Mouse (Mus musculus) embryonic facial prominence, embryonic 14.5 days (tissue): ENCODE measurements around the gene Slc44a4. TPM values are rescaled to one million over a fixed set of nuclear protein-coding genes. Genes with fewer than 3 reads are reported as not detected.

Experiments used
- ATAC-seq: fragments of 200-750 bp; cut with Nextera tagmentation; 2 replicates; pipeline ENCODE4 v1.8.0; 2017; ENCODE audit warnings: low read depth, moderate number of reproducible peaks, moderate TSS enrichment
- DNase-seq: peaks from one replicate; pipeline ENCODE4 v3.0.0-alpha.2; 2015; ENCODE audit warnings: low spot score
- H3K27ac ChIP-seq: fragments of 300-500 bp; sonication (generic); replicated peaks from 2 replicates; pipeline ENCODE4 v1.5.1; 2014; ENCODE audit warnings: low read depth, mild to moderate bottlenecking, low read length, moderate library complexity
- H3K27me3 ChIP-seq: fragments of 300-500 bp; sonication (generic); replicated peaks from 2 replicates; pipeline ENCODE4 v1.6.1; 2014; ENCODE audit warnings: low read length; ENCODE audit not compliant: control insufficient read depth, insufficient read depth
- H3K36me3 ChIP-seq: fragments of 300-500 bp; sonication (generic); 2 replicates; pipeline ENCODE4 v1.6.1; 2014; ENCODE audit warnings: low read length, mixed read lengths; ENCODE audit not compliant: control insufficient read depth, insufficient read depth
- H3K4me1 ChIP-seq: fragments of 300-500 bp; sonication (generic); 2 replicates; pipeline ENCODE4 v1.6.1; 2014; ENCODE audit warnings: antibody characterized with exemption, low read length; ENCODE audit not compliant: control insufficient read depth, insufficient read depth
- H3K4me2 ChIP-seq: fragments of 300-500 bp; sonication (generic); 2 replicates; pipeline ENCODE4 v1.6.1; 2014; ENCODE audit warnings: low read depth, mild to moderate bottlenecking, low read length, moderate library complexity, mixed read lengths
- H3K4me3 ChIP-seq: fragments of 300-500 bp; sonication (generic); 2 replicates; pipeline ENCODE4 v1.5.1; 2014; ENCODE audit warnings: low read depth, mild to moderate bottlenecking, low read length
- H3K9ac ChIP-seq: fragments of 300-500 bp; sonication (generic); 2 replicates; pipeline ENCODE4 v1.6.1; 2014; ENCODE audit warnings: low read depth, mild to moderate bottlenecking, low read length, moderate library complexity, mixed read lengths
- H3K9me3 ChIP-seq: fragments of 300-500 bp; sonication (generic); 2 replicates; pipeline ENCODE4 v1.6.1; 2016; ENCODE audit warnings: low read length; ENCODE audit not compliant: control insufficient read depth
- WGBS: fragments of 180-500 bp; shearing (Covaris S2); extraction: QIAGEN DNeasy Blood & Tissue Kit; methylation state at CpG from one replicate; pipeline ENCODE4 v1.1.7; 2014; 5-methylcytosine and 5-hydroxymethylcytosine counted together
- polyA plus RNA-seq: library from polyadenylated mRNA; unstranded; fragments of >200 nt; fragmentation: Nextera tagmentation; extraction: Ambion mirVana; gene quantifications from 2 replicates; pipeline ENCODE4 v1.2.1, GENCODE M21; 2014

Slc44a4 gene
- polyA plus RNA-seq, 1 experiment from 2014 or later: 0.53 TPM

DNA sequence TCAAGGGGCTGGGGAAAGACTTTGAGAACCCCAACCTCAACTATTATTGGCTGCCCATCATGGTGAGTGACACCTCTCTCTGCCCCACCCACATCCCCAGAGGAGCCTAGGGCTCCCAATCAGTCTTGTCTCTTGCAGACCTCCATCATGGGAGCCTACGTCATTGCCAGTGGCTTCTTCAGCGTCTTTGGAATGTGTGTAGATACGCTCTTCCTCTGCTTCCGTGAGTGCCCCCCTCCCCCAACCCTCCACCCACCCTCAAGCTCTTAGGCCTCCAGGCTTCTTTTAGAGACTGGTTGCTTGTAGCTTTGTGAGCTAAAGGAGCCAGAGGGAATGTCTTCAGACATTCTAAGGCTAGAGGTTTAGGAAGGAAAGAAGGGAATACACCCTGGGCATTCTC lies 14.6 kb downstream of the Slc44a4 start:
- H3K4me2 ChIP-seq: no peak overlapping the region
- no peak overlapping the region for H3K9ac ChIP-seq
- WGBS: 55% methylated on average over 4 of the region's 4 CpGs
- H3K4me1 ChIP-seq: peaks cover 7% of the 10 kb centered on the region
- no peaks in the 10 kb centered on the region for H3K36me3 ChIP-seq
- H3K9me3 ChIP-seq: no peaks in the 10 kb centered on the region
- H3K4me3 ChIP-seq: no peak overlapping the region
- DNase-seq (no peak), ATAC-seq (no peak)
- no peaks in the 10 kb centered on the region for H3K27me3 ChIP-seq
- H3K27ac ChIP-seq: no peak overlapping the region

DNA sequence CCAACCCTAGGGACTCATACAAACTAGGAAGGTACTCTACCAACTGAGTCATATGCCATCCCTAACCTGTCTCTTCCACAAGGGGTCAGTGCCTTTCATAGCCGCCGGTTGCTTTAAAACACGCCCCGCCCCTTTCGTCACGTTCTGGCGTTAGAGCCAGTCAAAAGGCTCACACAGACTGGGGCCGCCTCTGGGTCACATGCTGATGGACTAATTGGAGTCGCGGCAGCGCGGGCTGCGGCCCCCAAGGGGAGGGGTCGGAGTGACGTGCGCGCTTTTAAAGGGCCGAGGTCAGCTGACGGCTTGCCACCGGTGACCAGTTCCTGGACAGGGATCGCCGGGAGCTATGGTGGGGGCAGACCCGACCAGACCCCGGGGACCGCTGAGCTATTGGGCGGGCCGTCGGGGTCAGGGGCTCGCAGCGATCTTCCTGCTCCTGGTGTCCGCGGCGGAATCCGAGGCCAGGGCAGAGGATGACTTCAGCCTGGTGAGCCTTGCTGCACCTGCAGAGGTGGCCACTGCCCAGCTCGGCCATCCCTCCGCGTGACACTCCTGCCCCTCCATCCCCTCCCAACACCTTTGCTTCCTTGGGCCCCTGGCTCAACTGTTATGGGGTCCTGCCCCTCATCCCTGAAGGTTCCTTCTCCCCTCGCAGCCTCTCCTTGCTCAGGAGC lies 16.9 kb downstream of the Slc44a4 start, which contains the start of gene Neu1:
Gene Neu1, plus strand, starts transcription at position 193 of the 674 bp plus-strand sequence.
- H3K4me2 ChIP-seq: peak within 1 kb of the TSS; percentile 72
- peaks cover 7% of the 10 kb centered on the region for H3K4me1 ChIP-seq
- no peaks in the 10 kb centered on the region for H3K9me3 ChIP-seq
- peak within 1 kb of the TSS; percentile 81 for H3K9ac ChIP-seq
- H3K27ac ChIP-seq: no peak within 1 kb of the TSS
- peaks cover 5% of the 10 kb centered on the region; the same call in 1 of the 2 replicates for H3K36me3 ChIP-seq
- peak within 1 kb of the TSS; percentile 71 for H3K4me3 ChIP-seq
- DNase-seq (peak; percentile 99), ATAC-seq (peak; percentile 98)
- no peaks in the 10 kb centered on the region for H3K27me3 ChIP-seq
- 1% methylated on average over 31 of the region's 38 CpGs for WGBS

DNA sequence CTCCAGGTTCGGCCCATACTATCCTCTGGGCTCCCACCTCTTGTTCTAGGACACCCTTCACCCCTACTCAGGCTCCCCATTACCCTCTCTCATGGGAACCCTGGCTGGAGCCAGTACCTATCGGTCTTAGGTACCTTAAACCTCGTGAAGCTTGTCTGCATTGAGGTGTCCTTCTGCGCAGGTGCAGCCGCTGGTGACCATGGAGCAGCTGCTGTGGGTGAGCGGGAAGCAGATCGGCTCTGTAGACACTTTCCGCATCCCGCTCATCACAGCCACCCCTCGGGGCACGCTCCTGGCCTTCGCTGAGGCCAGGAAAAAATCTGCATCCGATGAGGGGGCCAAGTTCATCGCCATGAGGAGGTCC lies 17.5 kb downstream of the Slc44a4 start:
- 14% methylated on average over 14 of the region's 14 CpGs for WGBS
- DNase-seq (no peak), ATAC-seq (0 out of 2 replicates have a peak, but pooled peaks have one; percentile 8)

DNA sequence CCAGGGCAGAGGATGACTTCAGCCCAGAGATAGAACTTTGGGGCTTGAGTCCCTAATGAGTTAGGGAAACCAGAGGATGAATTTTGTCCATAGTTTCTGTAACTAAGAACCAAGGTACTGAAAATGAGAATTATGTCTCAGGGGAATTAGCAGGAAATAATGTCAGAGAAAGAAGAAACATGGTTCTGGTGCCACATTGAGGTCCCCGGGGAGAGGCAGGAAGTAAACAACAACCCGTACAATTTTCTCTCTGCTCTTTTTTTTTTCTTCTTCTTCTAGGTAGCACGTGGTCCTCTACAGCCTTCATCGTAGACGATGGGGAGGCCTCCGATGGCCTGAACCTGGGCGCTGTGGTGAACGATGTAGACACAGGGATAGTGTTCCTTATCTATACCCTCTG lies 18.0 kb downstream of the Slc44a4 start:
- DNase-seq (no peak), ATAC-seq (no peak)
- Histone ChIP-seq H3K27ac (no peak overlapping the region), H3K36me3 (peaks cover 5% of the 10 kb centered on the region; the same call in 1 of the 2 replicates), H3K4me2 (peak overlapping the region; percentile 72), H3K27me3 (no peaks in the 10 kb centered on the region), H3K4me1 (peaks cover 7% of the 10 kb centered on the region), H3K9ac (peak overlapping the region; percentile 81), H3K9me3 (no peaks in the 10 kb centered on the region), H3K4me3 (peak overlapping the region; percentile 71)
- 89% methylated on average over 8 of the region's 8 CpGs for WGBS

More for the DNA sequence above, 17.5 kb downstream of the Slc44a4 start:
- Histone ChIP-seq H3K27ac (no peak overlapping the region), H3K4me1 (peaks cover 7% of the 10 kb centered on the region), H3K4me3 (peak overlapping the region; percentile 71), H3K9me3 (no peaks in the 10 kb centered on the region), H3K9ac (peak overlapping the region; percentile 81), H3K27me3 (no peaks in the 10 kb centered on the region), H3K36me3 (peaks cover 5% of the 10 kb centered on the region; the same call in 1 of the 2 replicates), H3K4me2 (peak overlapping the region; percentile 72)

DNA sequence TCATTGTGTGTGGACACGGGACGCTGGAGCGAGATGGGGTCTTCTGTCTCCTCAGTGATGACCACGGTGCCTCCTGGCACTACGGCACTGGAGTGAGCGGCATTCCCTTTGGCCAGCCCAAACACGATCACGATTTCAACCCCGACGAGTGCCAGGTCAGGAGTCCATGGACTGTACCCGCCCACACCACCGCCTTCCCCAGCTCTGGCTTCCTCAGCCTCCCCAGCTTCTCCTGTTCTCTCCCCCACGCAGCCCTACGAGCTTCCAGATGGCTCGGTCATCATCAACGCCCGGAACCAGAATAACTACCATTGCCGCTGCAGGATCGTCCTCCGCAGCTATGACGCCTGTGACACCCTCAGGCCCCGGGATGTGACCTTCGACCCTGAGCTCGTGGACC lies 19.8 kb downstream of the Slc44a4 start:
- ATAC-seq (no peak), DNase-seq (no peak)
- Histone ChIP-seq H3K4me1 (peaks cover 7% of the 10 kb centered on the region), H3K27ac (no peak overlapping the region), H3K4me3 (no peak overlapping the region), H3K36me3 (peaks cover 5% of the 10 kb centered on the region; the same call in 1 of the 2 replicates), H3K9ac (0 out of 2 replicates have a peak overlapping the region, but pooled peaks have one; percentile 30), H3K27me3 (no peaks in the 10 kb centered on the region), H3K9me3 (no peaks in the 10 kb centered on the region), H3K4me2 (no peak overlapping the region)
- 46% methylated on average over 24 of the region's 24 CpGs for WGBS

DNA sequence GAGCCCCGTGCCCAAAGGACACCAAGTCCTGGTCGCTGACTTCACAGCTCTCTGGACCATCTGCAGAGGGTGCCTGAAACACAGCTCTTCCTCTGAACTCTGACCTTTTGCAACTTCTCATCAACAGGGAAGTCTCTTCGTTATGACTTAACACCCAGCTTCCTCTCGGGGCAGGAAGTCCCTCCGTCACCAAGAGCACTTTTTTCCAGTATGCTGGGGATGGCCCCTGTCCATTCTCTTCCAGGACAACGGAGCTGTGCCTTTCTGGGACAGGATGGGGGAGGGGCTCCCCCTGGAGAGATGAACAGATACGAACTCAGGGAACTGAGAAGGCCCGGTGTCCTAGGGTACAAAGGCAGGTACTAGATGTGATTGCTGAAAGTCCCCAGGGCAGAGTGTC lies 20.6 kb downstream of the Slc44a4 start:
- ATAC-seq (no peak), DNase-seq (no peak)
- Histone ChIP-seq H3K36me3 (peaks cover 5% of the 10 kb centered on the region; the same call in 1 of the 2 replicates), H3K9me3 (no peaks in the 10 kb centered on the region), H3K27ac (no peak overlapping the region), H3K9ac (no peak overlapping the region), H3K4me1 (peaks cover 7% of the 10 kb centered on the region), H3K4me2 (no peak overlapping the region), H3K27me3 (no peaks in the 10 kb centered on the region), H3K4me3 (no peak overlapping the region)
- 37% methylated on average over 8 of the region's 8 CpGs for WGBS

DNA sequence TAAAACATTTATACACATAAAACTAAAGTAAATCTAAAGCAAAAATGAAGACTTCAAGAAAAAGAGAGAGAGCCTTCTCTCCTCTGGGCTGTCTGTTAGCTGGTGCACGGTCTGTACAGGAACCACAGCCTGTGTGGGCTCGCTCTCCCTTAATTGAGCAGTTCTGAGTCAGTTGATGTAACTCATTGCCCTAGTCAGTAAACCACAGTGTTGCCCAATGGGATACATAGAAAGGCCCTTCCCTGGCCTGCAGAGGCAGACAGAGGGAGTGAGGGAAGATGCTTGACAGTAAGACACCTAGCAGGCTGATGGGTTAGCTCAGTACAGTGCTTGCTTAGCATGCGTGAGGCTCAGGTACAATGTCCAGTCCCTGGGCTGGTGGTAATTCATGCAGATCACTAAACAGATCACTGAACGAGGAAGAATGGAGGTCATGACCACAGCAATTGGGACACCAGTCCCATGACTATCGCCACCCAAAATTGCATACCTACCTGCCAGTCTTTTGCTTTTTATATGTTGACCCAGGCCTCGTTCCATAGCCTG lies 23.8 kb downstream of the Slc44a4 start:
- ATAC-seq (no peak), DNase-seq (no peak)
- Histone ChIP-seq H3K9ac (no peak overlapping the region), H3K4me2 (no peak overlapping the region), H3K36me3 (peaks cover 5% of the 10 kb centered on the region; the same call in 1 of the 2 replicates), H3K4me1 (peaks cover 5% of the 10 kb centered on the region; the same call in 1 of the 2 replicates), H3K27ac (no peak overlapping the region), H3K27me3 (no peaks in the 10 kb centered on the region), H3K9me3 (no peaks in the 10 kb centered on the region), H3K4me3 (no peak overlapping the region)
- 82% methylated on average over 6 of the region's 6 CpGs for WGBS

DNA sequence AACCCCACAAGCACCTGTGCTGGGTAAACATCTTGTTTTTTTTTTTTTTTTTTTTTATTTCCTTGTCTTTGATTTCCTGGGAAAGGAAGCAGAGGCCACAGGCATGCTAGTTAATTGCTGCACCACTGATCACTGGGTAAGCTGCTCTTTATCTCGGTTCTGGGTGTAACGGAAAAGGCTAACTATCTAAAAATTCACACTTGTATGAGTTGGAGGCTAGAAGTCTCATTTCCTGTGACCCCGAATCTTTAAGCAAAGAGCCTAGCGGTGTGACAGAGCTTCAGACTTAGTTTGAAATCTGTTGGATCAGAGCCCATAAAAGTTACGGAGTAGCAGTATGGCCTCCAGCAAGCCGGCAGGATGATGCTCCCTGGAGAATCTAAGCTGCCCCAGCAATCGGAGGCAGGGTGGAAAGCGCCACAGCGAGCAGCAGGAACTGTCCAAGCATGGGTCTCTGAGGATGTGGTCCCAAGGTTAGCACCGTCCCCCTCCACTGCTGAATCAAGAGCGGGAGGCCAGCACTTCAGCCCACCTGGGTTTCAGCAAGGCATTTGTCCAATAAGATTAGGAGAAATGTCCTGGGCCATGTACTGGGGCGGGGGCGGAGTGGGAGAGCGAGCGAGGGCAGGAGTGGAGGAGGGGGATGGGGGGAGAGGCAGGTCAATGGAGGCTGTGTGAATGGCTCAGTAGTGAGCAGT lies 27.2 kb downstream of the Slc44a4 start:
- Histone ChIP-seq H3K36me3 (no peaks in the 10 kb centered on the region), H3K4me3 (peak overlapping the region; percentile 20), H3K9me3 (no peaks in the 10 kb centered on the region), H3K27me3 (no peaks in the 10 kb centered on the region), H3K4me2 (peak overlapping the region; percentile 50), H3K4me1 (peaks cover 5% of the 10 kb centered on the region; the same call in 1 of the 2 replicates), H3K9ac (peak overlapping the region; percentile 51), H3K27ac (no peak overlapping the region)
- WGBS: 6% methylated on average over 15 of the region's 15 CpGs
- ATAC-seq (peak; percentile 22; the same call in 1 of the 2 replicates), DNase-seq (no peak)
